Mouse (Mus musculus) fat pad, adult 2 months (tissue): ENCODE results near the gene Olfr58.
"Not testable (repeated sequence)": the region's sequence is repeated elsewhere in the genome, so short reads cannot be mapped to it uniquely, and the experiment has no call there.

Experiments
- DNase-seq: peaks from one replicate; pipeline ENCODE4 v3.0.0-alpha.2; 2011; ENCODE audit warnings: low read depth, low spot score; ENCODE audit errors: extremely low read depth

The Olfr58 gene

DNA sequence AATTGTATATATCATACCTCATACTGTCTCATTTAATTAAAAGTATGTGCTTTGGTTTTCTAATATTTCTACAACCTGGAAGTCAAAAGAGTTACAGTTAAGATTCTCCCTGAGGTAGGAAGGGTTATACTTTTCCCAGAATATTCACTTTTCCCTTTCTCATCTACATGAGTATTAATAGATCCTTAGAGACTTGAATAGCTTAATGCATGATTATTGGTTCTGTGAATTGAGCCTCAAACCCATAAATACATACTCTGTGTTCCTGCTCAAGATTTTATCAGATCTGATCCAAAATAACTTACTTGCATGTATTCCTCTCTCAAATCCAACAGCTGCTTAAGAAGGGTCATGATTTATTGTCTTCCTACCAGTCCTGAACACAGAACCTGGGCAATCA, at the start of gene Olfr58:
Gene Olfr58 (plus strand): TSS at position 301 of the 400 bp plus-strand sequence.
- no peak for DNase-seq

- no peak for DNase-seq
Observed at GRCm38 (mm10) chr9:19769136-19769535, 10.9 kb upstream of the Olfr58 start.

DNA sequence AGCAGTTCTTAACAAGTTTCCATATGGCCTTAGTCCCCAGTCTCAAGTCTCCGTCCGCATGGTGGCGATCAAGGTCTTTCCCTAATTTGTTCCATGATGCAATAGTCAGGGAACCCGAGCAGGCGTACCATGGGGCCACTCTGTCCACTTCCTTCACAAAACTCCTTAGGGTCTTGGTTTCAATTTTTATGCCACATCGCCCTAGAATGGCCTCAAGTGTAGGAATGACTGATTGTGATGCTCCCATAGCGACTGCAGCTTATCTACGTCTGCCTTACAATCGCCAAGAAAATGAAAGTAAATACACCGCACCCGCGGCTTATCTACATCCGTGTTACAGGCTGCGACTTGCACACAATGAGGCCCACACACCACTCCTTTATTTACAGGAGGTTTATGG, 10.4 kb upstream of the Olfr58 start:
- DNase-seq = no peak

GRCm38 (mm10) chr9:19803000-19803399, 22.9 kb downstream of the Olfr58 start:
- DNase-seq = no peak

GRCm38 (mm10) chr9:19804606-19805005, 24.5 kb downstream of the Olfr58 start, which contains the start of gene Olfr859:
Olfr859 (plus strand) TSS chr9:19804906.
- not testable (repeated sequence) for DNase-seq
